Mouse (Mus musculus) liver, embryonic 14.5 days (tissue): Measurements from ENCODE around the gene D5Ertd579e. TPM values are rescaled to one million over a fixed set of nuclear protein-coding genes. Genes with fewer than 3 reads are reported as not detected.

Experiments
- ATAC-seq: fragments of 200-750 bp; cut with Nextera tagmentation; 2 replicates; pipeline ENCODE4 v1.8.0; 2017; ENCODE audit warnings: moderate number of reproducible peaks, mild to moderate bottlenecking, moderate library complexity; ENCODE audit not compliant: insufficient read depth
- DNase-seq, 3 experiments: peaks; one replicate each; pipeline ENCODE4 v3.0.0-alpha.2; 2012 to 2013; ENCODE audit warnings: low read depth in 3 of 3, low spot score in 3 of 3
- H3K27ac ChIP-seq: fragments of 300-500 bp; sonication (generic); 2 replicates; pipeline ENCODE4 v1.5.1; 2014; ENCODE audit warnings: moderate library complexity, mild to moderate bottlenecking, control low read depth, inconsistent platforms
- H3K27me3 ChIP-seq: fragments of 300-500 bp; sonication (generic); 2 replicates; pipeline ENCODE4 v1.6.1; 2014; ENCODE audit warnings: mild to moderate bottlenecking, low read length, moderate library complexity; ENCODE audit not compliant: control insufficient read depth, insufficient read depth
- H3K36me3 ChIP-seq: fragments of 300-500 bp; sonication (generic); replicated peaks from 2 replicates; pipeline ENCODE4 v1.6.1; 2014; ENCODE audit warnings: low read depth; ENCODE audit not compliant: control insufficient read depth, insufficient read depth
- H3K4me1 ChIP-seq, 2 experiments: fragments of 200-500 bp in 1 of 2; fragments of 300-500 bp in 1 of 2; sonication (generic) in 1 of 2; replicated peaks; 2 replicates each; pipeline ENCODE4 v1.6.1; 2012 to 2014; ENCODE audit warnings: antibody characterized with exemption in 1 of 2, inconsistent platforms in 1 of 2, low read length in 1 of 2; ENCODE audit not compliant: control insufficient read depth in 2 of 2, insufficient read depth in 2 of 2
- H3K4me2 ChIP-seq: fragments of 300-500 bp; sonication (generic); 2 replicates; pipeline ENCODE4 v1.6.1; 2014; ENCODE audit warnings: low read depth, mild to moderate bottlenecking, control low read depth, moderate library complexity
- H3K4me3 ChIP-seq, 2 experiments: fragments of 200-500 bp in 1 of 2; fragments of 300-500 bp in 1 of 2; sonication (generic) in 1 of 2; 2 replicates each; pipeline ENCODE4 v1.5.1; 2012 to 2014; ENCODE audit warnings: low read depth in 2 of 2, low read length in 2 of 2, mild to moderate bottlenecking in 2 of 2, control low read depth in 1 of 2, inconsistent platforms in 1 of 2, moderate library complexity in 1 of 2; ENCODE audit not compliant: insufficient read depth in 1 of 2
- H3K9ac ChIP-seq: fragments of 300-500 bp; sonication (generic); replicated peaks from 2 replicates; pipeline ENCODE4 v1.6.1; 2014; ENCODE audit warnings: mild to moderate bottlenecking, control low read depth, moderate library complexity
- H3K9me3 ChIP-seq: fragments of 300-500 bp; sonication (generic); 2 replicates; pipeline ENCODE4 v1.6.1; 2016; ENCODE audit warnings: low read length, mixed read lengths; ENCODE audit not compliant: control insufficient read depth
- CTCF ChIP-seq: IDR thresholded peaks from 2 replicates; pipeline ENCODE4 v1.5.1; 2016; ENCODE audit warnings: antibody characterized with exemption, low read depth, control low read depth
- EP300 ChIP-seq: IDR thresholded peaks from 2 replicates; pipeline ENCODE4 v1.6.1; 2016; ENCODE audit warnings: antibody characterized with exemption, low read depth
- WGBS: fragments of 180-500 bp; shearing (Covaris S2); extraction: QIAGEN DNeasy Blood & Tissue Kit; methylation state at CpG from one replicate; pipeline ENCODE4 v1.1.7; 2014; ENCODE audit not compliant: insufficient replicate concordance; 5-methylcytosine and 5-hydroxymethylcytosine counted together
- polyA plus RNA-seq, 2 experiments: library from polyadenylated mRNA; depleted of rRNA in 1 of 2; stranded (reverse) in 1 of 2; unstranded in 1 of 2; fragments of >200 nt; fragmentation: Nextera tagmentation in 1 of 2; extraction: Ambion mirVana in 1 of 2; gene quantifications; 2 replicates each; pipeline versions ENCODE4 v1.2.1 to v1.2.3; 2012 to 2014

Gene D5Ertd579e
- polyA plus RNA-seq, 2 experiments, result 16.2 to 22.7 TPM

- H3K27ac ChIP-seq, result no peak overlapping the region
- H3K9me3 ChIP-seq, result no peaks in the 10 kb centered on the region
- peaks cover 0 to 19% of the 10 kb centered on the region in 2 experiments; a peak in 3 of 4 replicates for H3K4me1 ChIP-seq
- no peak for DNase-seq
- 82% methylated on average over 4 of the region's 4 CpGs for WGBS
- no peak for ATAC-seq
- no peak for TF ChIP-seq EP300
- no peak for TF ChIP-seq CTCF
- no peak overlapping the region for H3K4me3 ChIP-seq
- H3K27me3 ChIP-seq, result no peaks in the 10 kb centered on the region
- no peak overlapping the region for H3K4me2 ChIP-seq
- H3K9ac ChIP-seq, result no peak overlapping the region
- no peaks in the 10 kb centered on the region for H3K36me3 ChIP-seq
Observed at GRCm38 (mm10) chr5:36556289-36556688, 139.5 kb downstream of the D5Ertd579e start.

- Histone ChIP-seq H3K9me3 (no peaks in the 10 kb centered on the region), H3K4me2 (no peak overlapping the region), H3K4me1 (peaks cover 0 to 15% of the 10 kb centered on the region in 2 experiments; a peak in 3 of 4 replicates), H3K4me3 (no peak overlapping the region), H3K9ac (no peak overlapping the region), H3K27ac (no peak overlapping the region), H3K27me3 (no peaks in the 10 kb centered on the region), H3K36me3 (no peaks in the 10 kb centered on the region)
- TF ChIP-seq CTCF (no peak), EP300 (no peak)
- WGBS, result 66% methylated on average over 5 of the region's 5 CpGs
- DNase-seq (no peak), ATAC-seq (no peak)
Observed at GRCm38 (mm10) chr5:36554496-36554895, 141.3 kb downstream of the D5Ertd579e start.

GRCm38 (mm10) chr5:36553886-36554285 is 141.9 kb downstream of the D5Ertd579e start:
- no peaks in the 10 kb centered on the region for H3K36me3 ChIP-seq
- DNase-seq (no peak), ATAC-seq (no peak)
- no peak overlapping the region for H3K4me3 ChIP-seq
- H3K9ac ChIP-seq, result no peak overlapping the region
- H3K4me1 ChIP-seq, result peaks cover 0 to 15% of the 10 kb centered on the region in 2 experiments; a peak in 2 of 4 replicates
- no peaks in the 10 kb centered on the region for H3K27me3 ChIP-seq
- WGBS, result 60% methylated on average over 4 of the region's 4 CpGs
- TF ChIP-seq CTCF (no peak), EP300 (no peak)
- no peaks in the 10 kb centered on the region for H3K9me3 ChIP-seq
- no peak overlapping the region for H3K4me2 ChIP-seq
- no peak overlapping the region for H3K27ac ChIP-seq

- Histone ChIP-seq H3K4me1 (peaks cover 0 to 12% of the 10 kb centered on the region in 2 experiments; a peak in 2 of 4 replicates), H3K36me3 (no peaks in the 10 kb centered on the region), H3K9me3 (no peaks in the 10 kb centered on the region), H3K4me2 (no peak overlapping the region), H3K9ac (no peak overlapping the region), H3K27ac (no peak overlapping the region), H3K4me3 (no peak overlapping the region), H3K27me3 (no peaks in the 10 kb centered on the region)
- DNase-seq, result no peak
- ATAC-seq, result no peak
- WGBS, result 52% methylated on average over 2 of the region's 2 CpGs
- TF ChIP-seq CTCF (no peak), EP300 (no peak)
Observed at GRCm38 (mm10) chr5:36553056-36553606, 142.7 kb downstream of the D5Ertd579e start.

GRCm38 (mm10) chr5:36552391-36552790 is 143.4 kb downstream of the D5Ertd579e start:
- TF ChIP-seq CTCF, result no peak
- no peak for TF ChIP-seq EP300
- H3K4me3 ChIP-seq, result no peak overlapping the region
- no peak overlapping the region for H3K27ac ChIP-seq
- ATAC-seq (no peak), DNase-seq (no peak)
- H3K4me2 ChIP-seq, result no peak overlapping the region
- H3K36me3 ChIP-seq, result no peaks in the 10 kb centered on the region
- no peaks in the 10 kb centered on the region for H3K9me3 ChIP-seq
- WGBS, result 74% methylated on average over 4 of the region's 4 CpGs
- H3K27me3 ChIP-seq, result no peaks in the 10 kb centered on the region
- H3K4me1 ChIP-seq, result peaks cover 0 to 9% of the 10 kb centered on the region in 2 experiments; a peak in 2 of 4 replicates
- no peak overlapping the region for H3K9ac ChIP-seq

Other genes starting within 250 kb of the D5Ertd579e start
- 10.4 and 16.8 TPM in 2 replicates for gene Grpel1, start 231.0 kb downstream of the D5Ertd579e start, polyA plus RNA-seq (2012; rRNA removed)
- 40.6 and 42.4 TPM in 2 replicates for gene Grpel1, start 231.0 kb downstream of the D5Ertd579e start, polyA plus RNA-seq (2014; fragmentation: Nextera tagmentation; extraction: Ambion mirVana)
- 3.7 and 4.6 TPM in 2 replicates for gene Tada2b, start 211.7 kb downstream of the D5Ertd579e start, polyA plus RNA-seq (2012; rRNA removed)
- 1.4 and 2.2 TPM in 2 replicates for gene Tada2b, start 211.7 kb downstream of the D5Ertd579e start, polyA plus RNA-seq (2014; fragmentation: Nextera tagmentation; extraction: Ambion mirVana)
- 0.10 and 0.11 TPM in 2 replicates for gene Ccdc96, start 211.4 kb downstream of the D5Ertd579e start, polyA plus RNA-seq (2012; rRNA removed)
- 0.11 and 0.18 TPM in 2 replicates for gene Ccdc96, start 211.4 kb downstream of the D5Ertd579e start, polyA plus RNA-seq (2014; fragmentation: Nextera tagmentation; extraction: Ambion mirVana)
- gene Tbc1d14, start 102.7 kb downstream of the D5Ertd579e start, polyA plus RNA-seq (2012; rRNA removed), result 8.1 and 8.2 TPM in 2 replicates
- 6.8 and 8.5 TPM in 2 replicates for gene Tbc1d14, start 102.7 kb downstream of the D5Ertd579e start, polyA plus RNA-seq (2014; fragmentation: Nextera tagmentation; extraction: Ambion mirVana)
- 10.6 and 10.9 TPM in 2 replicates for gene Bloc1s4, start 52.6 kb upstream of the D5Ertd579e start, polyA plus RNA-seq (2012; rRNA removed)
- 11.9 and 14.4 TPM in 2 replicates for gene Bloc1s4, start 52.6 kb upstream of the D5Ertd579e start, polyA plus RNA-seq (2014; fragmentation: Nextera tagmentation; extraction: Ambion mirVana)
- 57.9 and 68.4 TPM in 2 replicates for gene Mrfap1, start 100.7 kb upstream of the D5Ertd579e start, polyA plus RNA-seq (2012; rRNA removed)
- 156 and 172 TPM in 2 replicates for gene Mrfap1, start 100.7 kb upstream of the D5Ertd579e start, polyA plus RNA-seq (2014; fragmentation: Nextera tagmentation; extraction: Ambion mirVana)
- gene Man2b2, start 134.6 kb upstream of the D5Ertd579e start, polyA plus RNA-seq (2012; rRNA removed), result 11.5 and 13.1 TPM in 2 replicates
- 10.4 and 11.5 TPM in 2 replicates for gene Man2b2, start 134.6 kb upstream of the D5Ertd579e start, polyA plus RNA-seq (2014; fragmentation: Nextera tagmentation; extraction: Ambion mirVana)
- gene Ppp2r2c, start 172.5 kb upstream of the D5Ertd579e start, polyA plus RNA-seq (2012; rRNA removed), result 0.05 TPM in 1 of 2 replicates, not detected in the other
- 0.03 TPM in 1 of 2 replicates, not detected in the other for gene Ppp2r2c, start 172.5 kb upstream of the D5Ertd579e start, polyA plus RNA-seq (2014; fragmentation: Nextera tagmentation; extraction: Ambion mirVana)